Comparison of ENCODE assay signal across 16 mouse cellular contexts in genomic region chr10:70242751-70243444, GRCm38 (mm10). TPM values are rescaled to one million over a fixed set of nuclear protein-coding genes. Genes with fewer than 3 reads are reported as not detected.
DNase-seq lines count a peak whose midpoint lies in the region; ATAC-seq and TF ChIP-seq lines count a peak whose summit lies in the region.
"Had no signal": no experiment of that assay in that cellular context is flagged by ENCODE, and none has a peak within 500 bp of the region (broad histone marks: within the 10 kb centered on the region; RNA-seq: fewer than 3 reads in every experiment).

No protein-coding gene starts in this region.

- WGBS in stomach, postnatal 0 days, result 44% methylated on average over 8 of the region's 8 CpGs
- 54% methylated on average over 8 of the region's 8 CpGs for WGBS in hindbrain, embryonic 14.5 days

- TF ChIP-seq EP300 in stomach, postnatal 0 days (optimal IDR thresholded peaks at IDR 0.05), result no peak

- no peaks in the 10 kb centered on the region for H3K9me3 ChIP-seq in stomach, postnatal 0 days (ENCODE audit: control insufficient read depth, low read length)
- no peaks in the 10 kb centered on the region for H3K9me3 ChIP-seq in hindbrain, embryonic 14.5 days (ENCODE audit: control insufficient read depth, low read length)
- H3K9me3 ChIP-seq: heart, embryonic 15.5 days had no signal

- intact Hi-C loops in gastrocnemius, adult 2 months (cut with DNase I), result loop anchor here (2.0 kb wide), 1 partner anchor 38 kb away; the partner anchor contains the start of gene Mrln
- intact Hi-C loops in gastrocnemius, postnatal 36 days (cut with DNase I), result no loop called here

- no peak overlapping the region for H3K4me3 ChIP-seq in gastrocnemius, adult 2 months
- no peak overlapping the region for H3K4me3 ChIP-seq in stomach, postnatal 0 days (ENCODE audit: low read depth, low read length)
- H3K4me3 ChIP-seq in hindbrain, embryonic 14.5 days (replicated peaks; ENCODE audit: low read length), result no peak overlapping the region
- H3K4me3 ChIP-seq: heart, embryonic 15.5 days had no signal

- 0 out of 2 replicates have a peak, but pooled peaks have one; percentile 50 for ATAC-seq in stomach, postnatal 0 days (ENCODE audit: low FRiP score, low TSS enrichment)
- ATAC-seq in hindbrain, embryonic 14.5 days (ENCODE audit: low FRiP score), result no peak
- ATAC-seq: hindbrain, embryonic 16.5 days had no signal

- no peaks in the 10 kb centered on the region for H3K27me3 ChIP-seq in stomach, postnatal 0 days (ENCODE audit: control insufficient read depth, insufficient read depth, low read length)
- peaks cover 22% of the 10 kb centered on the region for H3K27me3 ChIP-seq in hindbrain, embryonic 14.5 days (ENCODE audit: control insufficient read depth, insufficient read depth, low read length)

- no peaks in the 10 kb centered on the region for H3K36me3 ChIP-seq in stomach, postnatal 0 days (ENCODE audit: control insufficient read depth, insufficient read depth, low read length)
- no peaks in the 10 kb centered on the region for H3K36me3 ChIP-seq in hindbrain, embryonic 14.5 days (replicated peaks; ENCODE audit: control insufficient read depth, insufficient read depth)
- H3K36me3 ChIP-seq: heart, embryonic 15.5 days had no signal

- no peak overlapping the region for H3K4me2 ChIP-seq in stomach, postnatal 0 days (replicated peaks; ENCODE audit: low read depth)
- H3K4me2 ChIP-seq in hindbrain, embryonic 14.5 days (replicated peaks), result no peak overlapping the region
- H3K4me2 ChIP-seq: heart, embryonic 15.5 days had no signal

- no peak for TF ChIP-seq CTCF in gastrocnemius, adult 2 months (IDR thresholded peaks at IDR 0.05)
- TF ChIP-seq CTCF in stomach, postnatal 0 days (IDR thresholded peaks at IDR 0.05; ENCODE audit: low read depth), result no peak

- DNase-seq in gastrocnemius, adult 2 months, result peak; percentile 76
- DNase-seq in gastrocnemius, postnatal 36 days, result no peak
- DNase-seq in lung, postnatal 36 days, result peak; percentile 44
- no peak for DNase-seq in lung, adult 18-20 months
- peak; percentile 54 to 59 for DNase-seq in kidney, adult 8-10 months
- no peak for DNase-seq in stomach, postnatal 0 days (ENCODE audit: low spot score)
- DNase-seq in layer of hippocampus, adult 11-12 months (ENCODE audit: low spot score), result no peak
- DNase-seq in hindbrain, embryonic 14.5 days (ENCODE audit: low spot score), result no peak
- DNase-seq: adrenal gland, adult 8-10 months had no signal

- peaks cover 4% of the 10 kb centered on the region; the same call in 1 of the 2 replicates for H3K4me1 ChIP-seq in stomach, postnatal 0 days (replicated peaks; ENCODE audit: control insufficient read depth, insufficient read depth)
- peaks cover 7% of the 10 kb centered on the region for H3K4me1 ChIP-seq in hindbrain, embryonic 14.5 days (replicated peaks; ENCODE audit: control insufficient read depth, insufficient read depth, low read length)

- H3K27ac ChIP-seq in gastrocnemius, adult 2 months, result peak overlapping the region; percentile 81
- H3K27ac ChIP-seq in stomach, postnatal 0 days (replicated peaks), result no peak overlapping the region
- H3K27ac ChIP-seq in hindbrain, embryonic 14.5 days, result no peak overlapping the region
- H3K27ac ChIP-seq: heart, embryonic 15.5 days; macrophage had no signal

- no peak overlapping the region for H3K9ac ChIP-seq in stomach, postnatal 0 days (ENCODE audit: low read length)
- H3K9ac ChIP-seq in hindbrain, embryonic 14.5 days, result no peak overlapping the region
- H3K9ac ChIP-seq: heart, embryonic 15.5 days had no signal

RNA-seq across cellular contexts. Expression of gene Slc16a9, which starts 2.0 kb away (rescaled TPM):
- total RNA-seq in gastrocnemius, adult 2 months (2021), result 1 to 10 TPM; 5.0 to 9.6 TPM
- 1 to 10 TPM; 3.7 to 5.6 TPM for total RNA-seq in gastrocnemius, postnatal 36 days (2021)
- polyA plus RNA-seq in stomach, postnatal 0 days (2015; fragmentation: Nextera tagmentation; extraction: Ambion mirVana), result 2.5 and 2.9 TPM in 2 replicates
- polyA plus RNA-seq in hindbrain, embryonic 14.5 days (2014; fragmentation: Nextera tagmentation; extraction: Ambion mirVana), result 1.8 and 2.6 TPM in 2 replicates
- total RNA-seq: monocyte, adult 5-6 weeks had no signal

RNA-seq across cellular contexts. Expression of gene Mrln, which starts 38.4 kb away (rescaled TPM):
- total RNA-seq in gastrocnemius, adult 2 months (2021), result 100 to 1,000 TPM; 201 to 276 TPM
- 100 to 1,000 TPM; 116 to 137 TPM for total RNA-seq in gastrocnemius, postnatal 36 days (2021)
- 1.5 and 1.6 TPM in 2 replicates for polyA plus RNA-seq in stomach, postnatal 0 days (2015; fragmentation: Nextera tagmentation; extraction: Ambion mirVana)
- 0.55 and 0.59 TPM in 2 replicates for polyA plus RNA-seq in hindbrain, embryonic 14.5 days (2014; fragmentation: Nextera tagmentation; extraction: Ambion mirVana)
- total RNA-seq: layer of hippocampus, adult 8-10 months; left cerebral cortex, postnatal 36 days; monocyte, adult 5-6 weeks had no signal
- polyA plus RNA-seq: macrophage; small intestine, adult 2 months had no signal

Comparison
In these comparisons a context has a peak if more than half of its experiments do, and no peak if none do; other contexts are left out.
1. DNase-seq: peak in gastrocnemius, adult 2 months (single experiment), lung, postnatal 36 days (single experiment) and kidney, adult 8-10 months (2 of 2); none in gastrocnemius, postnatal 36 days (0 of 2), lung, adult 18-20 months (0 of 2), stomach, postnatal 0 days (single experiment), layer of hippocampus, adult 11-12 months (single experiment) and hindbrain, embryonic 14.5 days (single experiment).